Mouse (Mus musculus): ENCODE data around the gene Jun.

DNA sequence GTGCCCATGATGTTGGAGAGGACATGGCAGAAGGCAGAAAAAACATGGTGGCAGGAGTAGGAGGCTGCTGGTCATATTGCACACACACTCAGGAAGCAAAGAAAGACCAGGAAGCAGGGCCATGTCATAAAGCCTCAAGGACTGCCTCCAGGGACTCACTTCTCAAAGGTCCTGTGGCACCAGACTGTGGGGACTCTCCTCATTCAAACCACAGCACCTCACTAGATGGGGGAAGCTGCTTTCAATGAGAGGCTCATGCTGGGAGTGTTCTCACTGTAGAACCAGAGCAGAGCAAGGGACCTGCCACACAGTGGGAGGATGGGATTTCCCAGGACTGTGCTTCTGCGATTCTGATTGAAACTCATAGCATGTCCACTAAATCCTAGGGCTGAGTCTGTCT lies 51.9 kb downstream of the Jun start:
- TF ChIP-seq ZC3H11A (IDR thresholded peaks at IDR 0.05; ENCODE audit: borderline replicate concordance, low read depth, low read length): no peak
- no peak for TF ChIP-seq ZNF384 (IDR thresholded peaks at IDR 0.05; ENCODE audit: low read depth, low read length)
- no peak for TF ChIP-seq MAFK (IDR thresholded peaks at IDR 0.05; ENCODE audit: insufficient read depth, low read depth, low read length)
- no peak for TF ChIP-seq CHD2 (IDR thresholded peaks at IDR 0.05; ENCODE audit: low read depth, low read length)

Measured in ES-E14 (cell line).